Mouse (Mus musculus) testis, postnatal 10 days (tissue): ENCODE results near the gene Scd1.

Experiments
- DNase-seq: peaks from one replicate; pipeline ENCODE4 v3.0.0; 2021; ENCODE audit warnings: low spot score

The Scd1 gene

GRCm38 (mm10) chr19:44363529-44363928 lies 44.1 kb downstream of the Scd1 start:
- peak; percentile 92 for DNase-seq

GRCm38 (mm10) chr19:44358700-44359099 lies 49.0 kb downstream of the Scd1 start:
- peak; percentile 56 for DNase-seq

DNA sequence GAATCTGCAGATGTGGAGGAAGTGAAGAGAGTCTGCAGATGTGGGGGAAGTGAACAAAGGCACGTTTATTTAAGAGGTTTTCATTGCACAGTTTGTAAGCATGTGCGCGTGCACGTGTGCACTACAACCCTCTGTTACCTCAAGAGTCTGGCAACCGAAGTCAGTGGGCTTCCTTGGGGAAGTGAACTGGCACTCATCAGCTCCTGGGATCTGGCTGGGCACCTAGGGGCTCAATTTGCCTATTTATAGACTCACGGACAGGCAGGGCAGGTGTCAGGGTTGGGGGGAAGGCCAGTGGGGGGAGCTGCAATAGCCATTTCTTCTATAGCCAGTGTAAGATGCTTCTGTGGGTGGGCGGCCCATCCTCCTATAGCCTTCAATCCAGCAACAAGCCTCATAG lies 55.9 kb downstream of the Scd1 start:
- no peak for DNase-seq

- DNase-seq: no peak
Observed at GRCm38 (mm10) chr19:44349689-44350088, 58.0 kb downstream of the Scd1 start.
